Mouse (Mus musculus): Measurements from ENCODE around the gene Slc12a3. TPM values are rescaled to one million over a fixed set of nuclear protein-coding genes. Genes with fewer than 3 reads are reported as not detected.

Gene Slc12a3
- polyA plus RNA-seq, 1 experiment from 2014 or later, result not detected

DNA sequence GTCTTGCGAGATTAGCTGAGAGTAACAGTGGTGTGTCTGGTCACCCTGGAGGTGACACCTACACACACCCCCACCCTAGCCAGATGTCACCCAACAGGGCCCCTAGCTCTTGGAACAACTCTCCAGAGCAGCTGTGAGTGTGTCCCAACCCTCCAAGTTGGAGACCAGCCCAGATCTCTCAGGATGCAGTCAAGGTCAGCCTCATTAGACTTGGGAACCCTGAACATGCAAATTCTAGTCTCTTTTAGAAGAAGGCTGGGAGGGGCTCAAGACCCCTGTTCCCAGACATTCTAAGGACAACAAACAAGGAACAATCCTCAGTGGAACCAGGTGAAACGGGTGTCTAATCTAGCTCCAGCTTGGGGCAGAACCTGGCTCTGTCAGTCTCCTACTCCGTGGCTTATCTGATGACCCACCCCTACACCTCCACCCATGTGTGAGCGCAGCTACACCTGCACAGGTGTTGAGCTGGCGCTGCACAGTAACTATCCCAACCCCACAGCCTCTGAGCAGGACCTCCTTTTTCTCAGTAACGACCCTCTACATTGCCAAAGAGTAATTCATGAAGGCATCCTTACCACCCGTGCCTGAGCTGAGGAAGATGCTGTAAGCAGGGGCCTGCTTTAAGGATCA, 33.7 kb downstream of the Slc12a3 start:
- Histone ChIP-seq H3K4me3 (no peak overlapping the region), H3K36me3 (ENCODE audit: poor library complexity, severe bottlenecking) (no peaks in the 10 kb centered on the region)

DNA sequence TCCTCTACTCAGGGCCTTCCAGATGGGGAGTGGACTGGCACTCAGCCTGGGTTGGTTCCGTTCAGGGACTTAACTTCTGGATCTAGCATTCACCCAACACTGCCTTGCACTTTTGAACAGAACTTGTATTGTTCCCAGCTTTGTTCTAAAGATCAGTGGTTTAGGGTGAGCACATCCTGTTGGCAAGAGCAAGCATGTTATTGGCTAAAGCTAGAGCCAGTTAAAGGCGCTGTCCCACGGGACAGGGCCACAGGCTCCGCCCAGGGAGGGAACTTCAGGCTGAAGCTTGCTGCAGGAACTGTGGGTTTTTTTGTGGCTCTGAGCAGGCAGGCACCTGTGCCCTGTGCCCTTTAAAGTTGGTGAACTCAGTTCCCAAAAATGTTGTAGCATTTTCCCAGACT, 34.3 kb downstream of the Slc12a3 start:
- no peak overlapping the region for H3K27ac ChIP-seq
- no peaks in the 10 kb centered on the region for H3K36me3 ChIP-seq (ENCODE audit: poor library complexity, severe bottlenecking)
- no peak overlapping the region for H3K4me2 ChIP-seq
- no peaks in the 10 kb centered on the region for H3K27me3 ChIP-seq
- H3K4me3 ChIP-seq, result no peak overlapping the region
- 49% methylated on average over 4 of the region's 4 CpGs for WGBS
- ATAC-seq, result no peak
- peaks cover 5% of the 10 kb centered on the region for H3K4me1 ChIP-seq
- H3K9ac ChIP-seq, result no peak overlapping the region
- H3K9me3 ChIP-seq (replicated peaks), result no peaks in the 10 kb centered on the region

More for the DNA sequence above, 33.7 kb downstream of the Slc12a3 start:
- WGBS, result 79% methylated on average over 7 of the region's 7 CpGs
- H3K27me3 ChIP-seq, result no peaks in the 10 kb centered on the region
- no peak for ATAC-seq
- peaks cover 6% of the 10 kb centered on the region for H3K4me1 ChIP-seq
- no peaks in the 10 kb centered on the region for H3K9me3 ChIP-seq (replicated peaks)
- H3K9ac ChIP-seq, result no peak overlapping the region
- no peak overlapping the region for H3K27ac ChIP-seq
- no peak overlapping the region for H3K4me2 ChIP-seq

DNA sequence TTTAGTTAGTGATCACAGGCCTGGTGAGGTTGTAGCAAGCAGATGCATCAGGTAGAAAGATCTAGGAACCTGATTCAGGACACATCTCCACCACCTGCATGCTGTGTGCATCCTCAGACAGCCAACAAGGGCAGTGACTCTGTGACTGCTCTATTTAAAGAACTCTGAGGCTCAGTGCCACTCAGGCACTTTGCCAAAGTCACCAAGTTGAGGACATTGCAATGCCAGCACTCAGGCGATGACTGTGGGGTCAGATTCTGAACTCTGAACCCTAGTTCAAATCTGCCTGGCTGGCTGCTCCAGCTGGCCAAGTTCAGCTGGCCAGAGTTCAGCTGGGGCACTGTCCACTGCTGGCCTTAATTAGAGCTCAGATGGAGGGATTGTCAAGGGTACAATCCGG, 34.9 kb downstream of the Slc12a3 start:
- no peaks in the 10 kb centered on the region for H3K36me3 ChIP-seq (ENCODE audit: poor library complexity, severe bottlenecking)
- H3K27me3 ChIP-seq, result no peaks in the 10 kb centered on the region
- no peak overlapping the region for H3K4me2 ChIP-seq
- H3K9me3 ChIP-seq (replicated peaks), result no peaks in the 10 kb centered on the region
- H3K4me3 ChIP-seq, result no peak overlapping the region
- 93% methylated on average over 2 of the region's 2 CpGs for WGBS
- H3K9ac ChIP-seq, result no peak overlapping the region
- H3K27ac ChIP-seq, result no peak overlapping the region
- no peak for ATAC-seq
- no peaks in the 10 kb centered on the region for H3K4me1 ChIP-seq

DNA sequence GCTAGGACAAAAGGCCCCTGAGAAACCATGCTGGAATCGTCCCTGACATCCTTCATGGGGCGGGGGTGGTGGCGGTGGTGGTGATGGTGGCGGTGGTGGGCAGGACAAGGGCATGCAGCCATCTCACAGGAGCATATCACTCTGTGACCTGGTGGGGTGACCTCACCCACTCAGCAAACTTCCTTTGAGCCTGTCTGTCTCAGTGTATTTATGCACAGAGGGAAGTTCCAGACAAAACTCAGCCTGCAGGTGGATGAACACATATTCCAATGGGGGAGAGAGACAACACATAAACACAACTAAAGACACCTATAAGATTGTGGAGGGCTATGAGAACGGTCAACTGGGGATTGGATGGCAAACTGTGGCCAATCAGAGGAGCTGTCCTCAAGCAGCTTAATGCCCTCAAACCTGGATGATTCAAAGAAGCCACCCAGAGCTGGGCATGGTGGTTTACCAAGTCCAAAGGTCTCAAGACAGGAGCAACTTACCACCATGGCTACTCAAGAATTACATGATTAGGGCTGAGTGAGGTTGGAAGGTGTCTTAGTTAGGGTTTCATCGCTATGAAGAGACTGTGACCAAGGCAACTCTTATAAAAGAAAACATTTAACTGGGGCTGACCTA, 35.8 kb downstream of the Slc12a3 start:
- Histone ChIP-seq H3K9ac (no peak overlapping the region), H3K36me3 (ENCODE audit: poor library complexity, severe bottlenecking) (no peaks in the 10 kb centered on the region), H3K4me3 (no peak overlapping the region), H3K4me2 (no peak overlapping the region), H3K9me3 (replicated peaks) (no peaks in the 10 kb centered on the region), H3K27me3 (no peaks in the 10 kb centered on the region), H3K4me1 (no peaks in the 10 kb centered on the region), H3K27ac (no peak overlapping the region)
- no peak for ATAC-seq
- WGBS, result 86% methylated on average over 6 of the region's 6 CpGs

DNA sequence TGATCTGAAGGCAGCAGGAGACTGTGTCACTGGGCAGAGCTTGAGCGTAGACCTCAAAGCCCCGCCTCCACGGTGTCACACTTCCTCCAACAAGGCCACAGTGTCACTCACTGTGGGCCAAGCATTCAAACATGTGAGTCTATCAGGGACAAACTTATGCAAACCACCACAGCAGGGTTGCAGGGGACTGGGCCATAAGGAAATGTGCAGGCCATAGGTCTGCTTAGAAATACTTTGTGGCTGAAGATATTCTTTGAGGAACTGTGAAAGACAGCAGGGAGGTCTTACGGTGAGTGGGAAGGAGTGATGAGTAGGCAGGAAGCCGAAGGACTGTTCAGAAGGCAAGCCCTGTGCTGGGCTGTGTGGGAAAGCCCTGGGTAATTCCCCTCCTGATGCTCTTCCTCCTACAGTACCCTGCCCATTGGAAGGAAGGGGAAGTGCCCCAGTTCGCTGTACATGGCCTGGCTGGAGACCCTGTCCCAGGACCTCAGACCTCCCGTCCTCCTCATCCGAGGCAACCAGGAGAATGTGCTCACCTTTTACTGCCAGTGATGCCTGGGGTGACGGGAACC, 36.5 kb downstream of the Slc12a3 start:
- Histone ChIP-seq H3K9me3 (replicated peaks) (no peaks in the 10 kb centered on the region), H3K27ac (no peak overlapping the region), H3K36me3 (ENCODE audit: poor library complexity, severe bottlenecking) (no peaks in the 10 kb centered on the region), H3K27me3 (no peaks in the 10 kb centered on the region), H3K4me3 (no peak overlapping the region), H3K4me2 (no peak overlapping the region), H3K9ac (no peak overlapping the region), H3K4me1 (no peaks in the 10 kb centered on the region)
- ATAC-seq, result no peak
- 89% methylated on average over 9 of the region's 9 CpGs for WGBS

DNA sequence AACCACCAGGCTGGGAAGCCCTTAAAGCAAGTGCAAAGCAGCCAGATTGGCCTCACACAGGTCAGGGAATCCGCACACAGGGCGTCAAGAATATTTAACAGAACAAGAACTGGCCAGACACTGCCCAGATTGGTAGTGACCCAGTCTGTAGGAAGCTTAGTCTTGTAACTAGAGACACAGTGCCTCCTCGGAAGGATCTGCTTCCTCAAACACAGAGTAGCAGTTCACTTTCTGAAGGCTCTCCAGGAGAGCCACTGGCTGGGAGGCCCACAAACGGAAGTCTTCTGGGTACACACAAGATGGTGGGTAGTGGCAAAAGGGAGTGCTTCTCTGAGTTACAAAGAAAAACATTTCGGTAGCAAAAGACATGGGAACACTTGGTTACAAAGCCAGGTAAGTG, 41.8 kb downstream of the Slc12a3 start:
- H3K27ac ChIP-seq, result no peak overlapping the region
- 77% methylated on average over 5 of the region's 5 CpGs for WGBS
- no peaks in the 10 kb centered on the region for H3K27me3 ChIP-seq
- H3K9me3 ChIP-seq (replicated peaks), result no peaks in the 10 kb centered on the region
- no peaks in the 10 kb centered on the region for H3K4me1 ChIP-seq
- H3K4me3 ChIP-seq, result no peak overlapping the region
- H3K9ac ChIP-seq, result no peak overlapping the region
- H3K36me3 ChIP-seq (ENCODE audit: poor library complexity, severe bottlenecking), result no peaks in the 10 kb centered on the region
- no peak for ATAC-seq
- no peak overlapping the region for H3K4me2 ChIP-seq

DNA sequence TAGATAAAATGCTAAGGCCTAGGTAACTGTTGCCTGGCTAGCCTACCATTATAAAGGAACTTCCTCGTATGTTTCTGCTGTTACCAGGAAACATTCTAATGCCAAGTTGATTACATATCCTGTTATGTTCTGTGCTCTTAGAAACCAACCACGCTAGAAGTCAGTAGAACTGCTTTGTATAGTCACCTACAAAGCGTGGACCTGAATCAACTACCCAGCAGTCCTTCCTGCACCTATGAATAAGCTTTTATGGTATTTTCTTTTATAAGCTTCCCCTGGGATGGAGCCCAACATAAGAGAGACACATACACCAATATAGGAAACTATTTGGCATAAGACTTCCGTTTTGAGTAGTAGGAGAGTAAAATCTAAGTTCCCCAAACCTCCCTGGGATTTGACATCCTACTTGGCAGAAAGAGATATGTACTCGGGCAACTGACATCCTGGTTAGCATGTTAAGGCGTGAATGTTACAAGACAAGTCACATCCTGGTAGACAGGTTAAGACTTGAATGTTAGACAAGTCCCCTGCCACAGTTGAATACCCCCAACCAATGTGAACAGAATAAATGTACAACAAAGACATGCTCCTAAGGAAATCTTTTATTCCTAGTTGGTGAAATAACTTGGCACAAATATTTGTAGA, 44.1 kb downstream of the Slc12a3 start:
- ATAC-seq, result no peak
- no peak overlapping the region for H3K27ac ChIP-seq
- H3K4me1 ChIP-seq, result no peaks in the 10 kb centered on the region
- H3K4me3 ChIP-seq, result no peak overlapping the region
- H3K4me2 ChIP-seq, result no peak overlapping the region
- H3K9me3 ChIP-seq (replicated peaks), result no peaks in the 10 kb centered on the region
- no peaks in the 10 kb centered on the region for H3K27me3 ChIP-seq
- no peak overlapping the region for H3K9ac ChIP-seq
- 87% methylated on average over 6 of the region's 6 CpGs for WGBS
- no peaks in the 10 kb centered on the region for H3K36me3 ChIP-seq (ENCODE audit: poor library complexity, severe bottlenecking)

DNA sequence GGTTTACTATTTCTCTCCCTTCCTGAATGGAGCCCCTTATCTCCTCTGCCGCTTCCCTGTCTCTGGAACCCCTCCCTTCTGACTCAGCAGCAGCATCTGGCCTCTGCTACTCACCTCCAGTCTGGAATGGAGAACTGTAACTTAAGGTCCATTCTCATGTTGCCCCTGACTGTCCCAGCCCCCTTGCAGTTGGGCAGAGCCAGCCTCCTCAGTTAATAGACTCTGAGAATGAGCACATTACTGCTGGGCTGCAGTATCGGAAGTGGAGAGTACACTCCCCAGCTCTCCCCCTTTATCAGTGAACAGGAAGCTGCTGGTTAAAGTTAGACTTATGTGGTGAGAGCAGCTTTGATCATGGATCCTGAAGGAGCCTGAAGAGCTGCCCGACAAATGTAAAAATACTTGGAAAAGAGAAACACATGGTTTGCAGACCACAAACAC, 46.6 kb downstream of the Slc12a3 start:
- H3K9me3 ChIP-seq (replicated peaks), result no peaks in the 10 kb centered on the region
- H3K36me3 ChIP-seq (ENCODE audit: poor library complexity, severe bottlenecking), result no peaks in the 10 kb centered on the region
- no peak for ATAC-seq
- no peak overlapping the region for H3K4me2 ChIP-seq
- no peak overlapping the region for H3K9ac ChIP-seq
- WGBS, result 79% methylated on average over 3 of the region's 3 CpGs
- no peak overlapping the region for H3K27ac ChIP-seq
- H3K4me3 ChIP-seq, result no peak overlapping the region
- no peaks in the 10 kb centered on the region for H3K4me1 ChIP-seq
- no peaks in the 10 kb centered on the region for H3K27me3 ChIP-seq

DNA sequence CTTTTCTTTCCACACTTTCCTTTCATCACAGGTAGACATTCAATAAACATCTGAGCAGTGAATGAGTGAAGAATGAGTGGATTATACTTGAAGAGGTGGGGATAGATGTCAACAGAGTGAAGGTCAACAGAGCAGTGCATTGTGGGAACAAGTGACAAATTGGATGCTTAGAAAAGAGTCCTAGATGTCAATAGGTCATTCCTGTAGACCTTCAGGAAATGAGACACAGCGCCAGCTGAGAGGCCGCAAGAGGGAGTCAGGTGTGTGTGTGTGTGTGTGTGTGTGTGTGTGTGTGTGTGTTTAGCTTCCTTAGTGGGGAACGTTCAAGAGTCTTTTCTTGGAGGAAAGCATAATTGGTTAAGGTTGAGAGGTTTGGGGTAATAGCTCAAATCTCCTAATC, 47.2 kb downstream of the Slc12a3 start:
- WGBS, result 85% methylated on average over 3 of the region's 3 CpGs
- H3K9ac ChIP-seq, result no peak overlapping the region

DNA sequence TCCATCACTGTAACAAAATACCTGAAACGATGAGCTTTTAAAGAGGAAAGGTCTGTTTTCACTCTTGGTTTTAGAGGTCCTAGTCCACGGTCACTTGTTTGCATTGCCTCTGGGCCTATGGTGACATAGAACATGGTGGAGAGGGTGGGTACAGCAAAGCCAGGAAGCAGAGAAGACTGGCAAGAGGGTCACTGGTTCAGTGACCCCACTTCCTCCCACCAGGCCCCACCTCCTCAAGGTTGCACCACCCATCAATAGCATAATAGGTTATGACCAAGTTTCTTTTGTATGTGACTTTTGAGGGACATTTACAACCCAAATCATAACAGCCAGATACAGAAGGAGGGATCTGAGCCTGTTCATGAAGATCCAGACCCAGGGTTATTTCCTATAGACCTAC, 47.6 kb downstream of the Slc12a3 start:
- H3K9ac ChIP-seq, result no peak overlapping the region
- no peak overlapping the region for H3K4me2 ChIP-seq
- H3K27me3 ChIP-seq, result no peaks in the 10 kb centered on the region
- H3K27ac ChIP-seq, result no peak overlapping the region
- H3K4me1 ChIP-seq, result no peaks in the 10 kb centered on the region
- no peaks in the 10 kb centered on the region for H3K9me3 ChIP-seq (replicated peaks)
- no peak overlapping the region for H3K4me3 ChIP-seq
- no peaks in the 10 kb centered on the region for H3K36me3 ChIP-seq (ENCODE audit: poor library complexity, severe bottlenecking)
- no peak for ATAC-seq
- WGBS, result 98% methylated on average over 2 of the region's 2 CpGs

More for the DNA sequence above, 47.2 kb downstream of the Slc12a3 start:
- ATAC-seq, result no peak
- no peaks in the 10 kb centered on the region for H3K36me3 ChIP-seq (ENCODE audit: poor library complexity, severe bottlenecking)
- no peaks in the 10 kb centered on the region for H3K27me3 ChIP-seq
- no peaks in the 10 kb centered on the region for H3K9me3 ChIP-seq (replicated peaks)
- no peak overlapping the region for H3K27ac ChIP-seq
- no peak overlapping the region for H3K4me3 ChIP-seq
- no peak overlapping the region for H3K4me2 ChIP-seq
- H3K4me1 ChIP-seq, result no peaks in the 10 kb centered on the region

DNA sequence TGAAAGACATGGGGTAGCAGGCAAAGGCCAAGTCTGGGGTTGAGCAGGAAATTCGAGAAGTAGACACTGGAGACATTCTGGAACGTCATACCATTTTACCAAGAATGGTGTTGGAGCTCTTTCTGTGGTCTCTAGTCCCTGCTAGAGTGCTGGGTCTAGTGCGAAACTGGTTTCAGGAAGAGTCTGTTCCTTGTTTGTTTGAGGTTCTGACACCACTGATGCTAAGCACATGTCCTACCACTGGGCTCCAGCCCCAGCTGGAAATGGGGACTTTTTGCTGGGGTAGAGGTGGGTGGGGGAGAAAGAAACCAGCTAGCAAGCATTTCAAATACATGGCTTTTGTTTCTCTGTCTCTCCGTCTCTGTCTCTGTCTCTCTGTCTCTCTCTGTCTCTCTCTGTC, 48.0 kb downstream of the Slc12a3 start:
- Histone ChIP-seq H3K4me1 (no peaks in the 10 kb centered on the region), H3K27ac (no peak overlapping the region), H3K9ac (no peak overlapping the region), H3K36me3 (ENCODE audit: poor library complexity, severe bottlenecking) (no peaks in the 10 kb centered on the region), H3K4me2 (no peak overlapping the region), H3K4me3 (no peak overlapping the region), H3K27me3 (no peaks in the 10 kb centered on the region), H3K9me3 (replicated peaks) (no peaks in the 10 kb centered on the region)
- 81% methylated on average over 4 of the region's 4 CpGs for WGBS
- no peak for ATAC-seq

DNA sequence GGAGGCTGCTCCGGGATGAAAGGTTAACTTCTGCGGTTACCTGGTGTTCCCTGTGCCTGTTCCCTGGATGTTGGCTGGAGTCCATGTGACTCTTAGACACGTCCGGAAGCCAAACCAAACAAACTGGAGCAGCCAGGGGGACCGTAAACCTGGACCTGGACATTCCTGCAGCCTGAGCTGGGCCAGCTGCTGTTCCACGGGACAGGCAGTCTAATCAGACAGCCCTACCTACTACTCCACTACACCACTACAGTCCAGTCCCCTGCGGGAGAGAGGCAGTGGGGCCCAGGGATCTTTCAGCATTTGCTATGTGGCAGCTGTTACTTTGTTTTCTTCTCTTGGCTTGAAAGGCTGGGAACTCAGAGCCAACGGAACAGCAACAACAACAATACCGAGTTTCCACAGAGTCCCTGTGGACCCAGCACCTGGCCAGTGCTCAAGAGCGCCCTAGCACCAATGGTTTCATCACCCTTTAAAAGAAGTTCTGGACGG, 48.8 kb downstream of the Slc12a3 start:
- Histone ChIP-seq H3K27ac (no peak overlapping the region), H3K9ac (no peak overlapping the region), H3K36me3 (ENCODE audit: poor library complexity, severe bottlenecking) (no peaks in the 10 kb centered on the region), H3K4me3 (no peak overlapping the region), H3K4me1 (no peaks in the 10 kb centered on the region), H3K9me3 (replicated peaks) (no peaks in the 10 kb centered on the region), H3K27me3 (no peaks in the 10 kb centered on the region), H3K4me2 (no peak overlapping the region)
- ATAC-seq, result no peak
- WGBS, result 83% methylated on average over 11 of the region's 11 CpGs
